Mouse (Mus musculus) liver, embryonic 14.5 days (tissue): ENCODE data around the gene Agtpbp1. TPM values are rescaled to one million over a fixed set of nuclear protein-coding genes. Genes with fewer than 3 reads are reported as not detected.
"Not testable (repeated sequence)": the region's sequence is repeated elsewhere in the genome, so short reads cannot be mapped to it uniquely, and the experiment has no call there.

Source experiments
- ATAC-seq: fragments of 200-750 bp; cut with Nextera tagmentation; 2 replicates; pipeline ENCODE4 v1.8.0; 2017; ENCODE audit warnings: moderate number of reproducible peaks, mild to moderate bottlenecking, moderate library complexity; ENCODE audit not compliant: insufficient read depth
- DNase-seq, 3 experiments: peaks; one replicate each; pipeline ENCODE4 v3.0.0-alpha.2; 2012 to 2013; ENCODE audit warnings: low read depth in 3 of 3, low spot score in 3 of 3
- H3K27ac ChIP-seq: fragments of 300-500 bp; sonication (generic); 2 replicates; pipeline ENCODE4 v1.5.1; 2014; ENCODE audit warnings: moderate library complexity, mild to moderate bottlenecking, control low read depth, inconsistent platforms
- H3K27me3 ChIP-seq: fragments of 300-500 bp; sonication (generic); 2 replicates; pipeline ENCODE4 v1.6.1; 2014; ENCODE audit warnings: mild to moderate bottlenecking, low read length, moderate library complexity; ENCODE audit not compliant: control insufficient read depth, insufficient read depth
- H3K36me3 ChIP-seq: fragments of 300-500 bp; sonication (generic); replicated peaks from 2 replicates; pipeline ENCODE4 v1.6.1; 2014; ENCODE audit warnings: low read depth; ENCODE audit not compliant: control insufficient read depth, insufficient read depth
- H3K4me1 ChIP-seq, 2 experiments: fragments of 200-500 bp in 1 of 2; fragments of 300-500 bp in 1 of 2; sonication (generic) in 1 of 2; replicated peaks; 2 replicates each; pipeline ENCODE4 v1.6.1; 2012 to 2014; ENCODE audit warnings: antibody characterized with exemption in 1 of 2, inconsistent platforms in 1 of 2, low read length in 1 of 2; ENCODE audit not compliant: control insufficient read depth in 2 of 2, insufficient read depth in 2 of 2
- H3K4me2 ChIP-seq: fragments of 300-500 bp; sonication (generic); 2 replicates; pipeline ENCODE4 v1.6.1; 2014; ENCODE audit warnings: low read depth, mild to moderate bottlenecking, control low read depth, moderate library complexity
- H3K4me3 ChIP-seq, 2 experiments: fragments of 200-500 bp in 1 of 2; fragments of 300-500 bp in 1 of 2; sonication (generic) in 1 of 2; 2 replicates each; pipeline ENCODE4 v1.5.1; 2012 to 2014; ENCODE audit warnings: low read depth in 2 of 2, low read length in 2 of 2, mild to moderate bottlenecking in 2 of 2, control low read depth in 1 of 2, inconsistent platforms in 1 of 2, moderate library complexity in 1 of 2; ENCODE audit not compliant: insufficient read depth in 1 of 2
- H3K9ac ChIP-seq: fragments of 300-500 bp; sonication (generic); replicated peaks from 2 replicates; pipeline ENCODE4 v1.6.1; 2014; ENCODE audit warnings: mild to moderate bottlenecking, control low read depth, moderate library complexity
- H3K9me3 ChIP-seq: fragments of 300-500 bp; sonication (generic); 2 replicates; pipeline ENCODE4 v1.6.1; 2016; ENCODE audit warnings: low read length, mixed read lengths; ENCODE audit not compliant: control insufficient read depth
- CTCF ChIP-seq: IDR thresholded peaks from 2 replicates; pipeline ENCODE4 v1.5.1; 2016; ENCODE audit warnings: antibody characterized with exemption, low read depth, control low read depth
- EP300 ChIP-seq: IDR thresholded peaks from 2 replicates; pipeline ENCODE4 v1.6.1; 2016; ENCODE audit warnings: antibody characterized with exemption, low read depth
- WGBS: fragments of 180-500 bp; shearing (Covaris S2); extraction: QIAGEN DNeasy Blood & Tissue Kit; methylation state at CpG from one replicate; pipeline ENCODE4 v1.1.7; 2014; ENCODE audit not compliant: insufficient replicate concordance; 5-methylcytosine and 5-hydroxymethylcytosine counted together
- polyA plus RNA-seq, 2 experiments: library from polyadenylated mRNA; depleted of rRNA in 1 of 2; stranded (reverse) in 1 of 2; unstranded in 1 of 2; fragments of >200 nt; fragmentation: Nextera tagmentation in 1 of 2; extraction: Ambion mirVana in 1 of 2; gene quantifications; 2 replicates each; pipeline versions ENCODE4 v1.2.1 to v1.2.3; 2012 to 2014

Gene Agtpbp1
- polyA plus RNA-seq, 2 experiments: 4.8 to 10.3 TPM

- Histone ChIP-seq H3K9me3 (no peaks in the 10 kb centered on the region), H3K4me1 (peaks cover 0 to 5% of the 10 kb centered on the region in 2 experiments; a peak in 1 of 4 replicates), H3K4me2 (no peak overlapping the region), H3K36me3 (no peaks in the 10 kb centered on the region; the same call in 1 of the 2 replicates), H3K9ac (no peak overlapping the region), H3K27ac (no peak overlapping the region), H3K4me3 (no peak overlapping the region), H3K27me3 (no peaks in the 10 kb centered on the region)
- 73% methylated on average over 13 of the region's 13 CpGs for WGBS
- DNase-seq: no peak
- TF ChIP-seq CTCF (no peak), EP300 (no peak)
- ATAC-seq: no peak
Observed at GRCm38 (mm10) chr13:59480599-59481483, 104.2 kb downstream of the Agtpbp1 start.

DNA sequence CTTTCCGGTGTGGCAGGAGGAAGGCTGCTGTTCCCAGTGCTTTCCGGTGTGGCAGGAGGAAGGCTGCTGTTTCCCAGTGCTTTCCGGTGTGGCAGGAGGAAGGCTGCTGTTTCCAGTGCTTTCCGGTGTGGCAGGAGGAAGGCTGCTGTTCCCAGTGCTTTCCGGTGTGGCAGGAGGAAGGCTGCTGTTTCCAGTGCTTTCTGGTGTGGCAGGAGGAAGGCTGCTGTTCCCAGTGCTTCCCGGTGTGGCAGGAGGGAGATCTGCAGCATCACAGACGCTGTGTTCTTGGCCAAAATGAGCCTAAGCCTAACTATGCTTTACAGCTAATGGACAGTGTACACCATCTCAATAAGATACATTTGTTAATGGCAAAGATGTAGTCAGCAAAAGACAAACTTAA, 107.1 kb downstream of the Agtpbp1 start:
- H3K4me1 ChIP-seq, H3K27ac ChIP-seq, H3K9ac ChIP-seq, H3K27me3 ChIP-seq, H3K9me3 ChIP-seq, DNase-seq, H3K36me3 ChIP-seq, H3K4me2 ChIP-seq, H3K4me3 ChIP-seq, ATAC-seq: not testable (repeated sequence)
- WGBS: 81% methylated on average over 6 of the region's 7 CpGs

- H3K9ac ChIP-seq: no peak overlapping the region
- no peak for DNase-seq
- H3K9me3 ChIP-seq: no peaks in the 10 kb centered on the region
- 83% methylated on average over 14 of the region's 14 CpGs for WGBS
- H3K4me1 ChIP-seq: peaks cover 0 to 2% of the 10 kb centered on the region in 2 experiments; a peak in 1 of 4 replicates
- no peak for ATAC-seq
- H3K27ac ChIP-seq: no peak overlapping the region
- no peak overlapping the region for H3K4me3 ChIP-seq
- no peaks in the 10 kb centered on the region; the same call in 1 of the 2 replicates for H3K36me3 ChIP-seq
- H3K27me3 ChIP-seq: no peaks in the 10 kb centered on the region
- no peak overlapping the region for H3K4me2 ChIP-seq
- TF ChIP-seq EP300: no peak
- TF ChIP-seq CTCF: no peak
Observed at GRCm38 (mm10) chr13:59477451-59477850, 107.6 kb downstream of the Agtpbp1 start.

- H3K4me2 ChIP-seq: no peak overlapping the region
- no peak for TF ChIP-seq EP300
- no peak for TF ChIP-seq CTCF
- no peak overlapping the region for H3K9ac ChIP-seq
- no peaks in the 10 kb centered on the region for H3K27me3 ChIP-seq
- no peak overlapping the region for H3K4me3 ChIP-seq
- H3K36me3 ChIP-seq: no peaks in the 10 kb centered on the region; the same call in 1 of the 2 replicates
- H3K4me1 ChIP-seq: no peaks in the 10 kb centered on the region; a peak in 1 of 4 replicates
- 81% methylated on average over 8 of the region's 8 CpGs for WGBS
- DNase-seq: no peak
- ATAC-seq: no peak
- H3K27ac ChIP-seq: no peak overlapping the region
- H3K9me3 ChIP-seq: no peaks in the 10 kb centered on the region
Observed at GRCm38 (mm10) chr13:59474973-59475372, 110.1 kb downstream of the Agtpbp1 start.

GRCm38 (mm10) chr13:59473341-59473740, 111.7 kb downstream of the Agtpbp1 start:
- 76% methylated on average over 10 of the region's 10 CpGs for WGBS
- TF ChIP-seq CTCF (no peak), EP300 (no peak)
- H3K27ac ChIP-seq: no peak overlapping the region

More at GRCm38 (mm10) chr13:59473341-59473740, 111.7 kb downstream of the Agtpbp1 start:
- Histone ChIP-seq H3K36me3 (no peaks in the 10 kb centered on the region; the same call in 1 of the 2 replicates), H3K4me2 (no peak overlapping the region), H3K4me3 (no peak overlapping the region), H3K9ac (no peak overlapping the region), H3K27me3 (no peaks in the 10 kb centered on the region), H3K4me1 (no peaks in the 10 kb centered on the region), H3K9me3 (no peaks in the 10 kb centered on the region)
- ATAC-seq (no peak), DNase-seq (no peak)
